Mouse (Mus musculus): ENCODE data around the gene Fkbp15. TPM values are rescaled to one million over a fixed set of nuclear protein-coding genes. Genes with fewer than 3 reads are reported as not detected.
A peak's percentile ranks its signal among the peaks of the same experiment; 100 is the strongest.
"Not testable (repeated sequence)": the region's sequence is repeated elsewhere in the genome, so short reads cannot be mapped to it uniquely, and the experiment has no call there.

Fkbp15 gene
- total RNA-seq, 1 experiment from 2014 or later: 60.2 TPM

DNA sequence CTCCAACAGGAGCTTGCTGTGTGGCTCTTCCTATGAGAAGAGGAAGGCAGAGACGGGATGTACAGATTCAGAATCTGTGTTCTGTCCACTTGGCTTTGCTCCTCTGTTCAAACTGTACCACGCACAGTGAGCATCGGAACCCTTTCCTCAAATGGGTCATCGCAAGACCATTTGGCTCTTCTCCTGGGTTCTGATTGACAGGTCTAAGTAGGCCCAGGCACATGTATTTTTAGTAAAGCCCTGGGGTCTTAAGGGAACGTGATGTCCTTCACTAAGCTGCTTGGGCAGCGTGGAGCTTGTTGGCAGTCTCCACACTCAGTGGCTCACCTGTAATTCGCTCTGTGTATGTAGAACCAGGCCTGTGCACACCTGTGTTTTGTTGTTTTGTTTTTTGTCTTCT, 71.1 kb downstream of the Fkbp15 start:
- ATAC-seq (replicated peaks; ENCODE audit: low read depth, poor library complexity, severe bottlenecking): no peak

DNA sequence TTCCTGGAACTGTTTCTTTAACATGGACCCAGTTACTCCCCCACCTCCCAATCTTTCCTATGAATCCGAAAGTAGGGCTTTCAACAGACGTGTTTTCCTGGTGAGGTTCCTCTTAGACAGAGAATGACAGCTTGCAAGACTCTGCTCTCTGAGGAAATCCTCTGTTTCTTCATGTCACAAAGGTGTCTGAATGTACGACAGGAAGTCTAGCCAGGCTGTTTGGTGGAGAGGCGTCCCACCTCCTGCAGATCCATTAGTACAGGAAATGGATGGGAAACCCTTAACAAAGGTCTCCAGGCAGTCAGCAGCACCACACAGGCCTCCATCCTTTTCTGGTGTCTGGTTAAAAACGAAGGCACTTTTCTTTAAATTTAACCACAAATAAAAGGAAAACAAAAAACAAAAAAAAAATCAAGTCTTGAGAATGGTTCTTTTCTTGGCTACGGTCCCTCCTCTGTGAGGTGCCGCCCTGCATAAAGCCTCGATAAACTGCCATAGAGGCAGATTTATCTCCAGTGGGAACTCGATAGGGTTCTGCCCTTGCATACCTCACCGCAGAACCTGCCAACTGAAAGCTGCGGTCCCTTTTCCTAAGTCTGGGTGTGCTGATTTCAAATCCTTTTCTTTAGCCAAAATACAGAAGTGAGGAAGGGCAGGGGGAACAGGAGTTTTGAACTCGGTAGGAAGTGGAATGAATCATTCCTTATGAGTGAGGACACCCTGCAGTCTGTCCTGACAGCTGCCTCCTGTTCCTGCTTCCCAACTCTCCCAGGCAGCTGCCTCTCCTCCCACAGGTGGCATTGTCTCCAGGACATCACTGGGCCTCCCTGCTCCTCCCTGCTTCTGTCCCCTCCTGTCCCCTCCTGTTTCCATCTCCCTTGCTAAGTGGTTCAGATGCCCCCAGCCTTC, 73.1 kb downstream of the Fkbp15 start:
- peak; percentile 40 for ATAC-seq (replicated peaks; ENCODE audit: low read depth, poor library complexity, severe bottlenecking)

DNA sequence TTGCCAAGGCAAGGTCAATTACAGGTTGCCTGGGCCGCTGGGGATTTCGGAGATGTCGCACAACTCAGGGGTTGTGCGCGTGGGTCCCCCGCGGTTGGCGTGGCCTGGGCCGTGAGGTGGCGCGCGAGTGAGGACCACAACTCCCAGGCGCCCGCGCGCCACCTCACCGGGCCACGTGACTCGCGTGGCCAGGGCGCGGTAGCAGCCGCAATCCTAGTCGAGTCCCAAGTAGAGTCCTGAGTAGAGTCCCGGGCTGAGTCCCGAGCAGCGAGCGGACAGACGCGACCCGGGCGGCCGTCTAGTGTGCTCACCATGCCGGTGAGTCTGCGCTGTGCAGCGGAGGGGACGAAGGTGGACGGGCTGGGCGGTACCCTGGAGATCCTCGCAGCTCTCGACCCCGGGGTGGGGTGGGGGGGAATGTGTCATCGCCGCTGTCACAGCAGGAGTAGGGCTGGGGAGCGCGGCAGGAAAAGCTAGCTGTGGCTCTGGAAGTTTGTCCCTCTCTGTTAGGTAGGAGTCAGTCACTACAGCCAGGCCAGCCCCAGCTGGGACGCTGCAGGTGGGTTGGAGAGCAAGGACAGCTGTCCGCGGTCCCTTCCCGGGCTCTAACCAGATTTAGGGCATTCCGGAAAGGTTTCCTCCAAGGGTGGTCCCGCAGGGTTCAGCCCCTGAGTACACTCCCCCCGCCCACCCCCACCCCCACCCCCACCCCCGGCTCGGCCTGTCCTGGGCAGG, 73.9 kb downstream of the Fkbp15 start:
- ATAC-seq (replicated peaks; ENCODE audit: low read depth, poor library complexity, severe bottlenecking): peak; percentile 53

DNA sequence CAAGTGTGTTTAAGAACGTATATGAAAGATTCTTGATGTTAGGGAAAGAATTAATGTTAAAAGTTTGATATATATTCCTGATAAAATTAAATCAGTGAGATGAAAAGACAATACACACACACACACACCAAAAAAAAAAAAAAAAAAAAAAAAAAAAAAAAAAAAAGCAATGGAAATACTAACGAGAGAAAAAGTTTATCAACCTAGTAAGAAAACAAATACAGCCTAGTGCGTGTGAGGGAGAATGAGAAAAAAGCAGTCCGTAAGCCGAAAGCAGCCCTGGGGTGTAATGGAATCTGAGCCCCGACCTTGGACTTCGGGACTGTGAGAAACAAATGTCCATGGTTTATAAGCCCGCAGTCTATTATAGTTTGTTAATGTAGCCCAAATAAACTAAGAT, 74.8 kb downstream of the Fkbp15 start:
- ATAC-seq (replicated peaks; ENCODE audit: low read depth, poor library complexity, severe bottlenecking): no peak

DNA sequence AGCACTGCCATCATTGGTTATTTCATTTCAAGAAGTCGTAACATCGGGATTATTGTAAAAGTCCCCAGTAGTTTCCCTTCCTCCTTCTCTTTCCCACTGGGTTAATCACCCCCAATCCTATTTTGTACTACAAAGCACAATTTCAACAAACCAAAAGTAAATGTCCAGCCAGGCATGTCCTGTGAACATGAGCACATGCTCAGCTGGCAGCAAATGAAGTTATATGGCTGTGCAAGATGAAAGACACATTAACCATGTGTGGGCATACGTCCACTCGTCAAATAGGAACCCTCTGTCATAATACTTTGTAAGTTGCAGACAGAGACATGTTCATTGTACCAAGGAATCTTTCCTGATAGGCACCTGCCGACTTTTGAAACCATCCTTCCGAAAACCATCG, 77.4 kb downstream of the Fkbp15 start:
- no peak for ATAC-seq (replicated peaks; ENCODE audit: low read depth, poor library complexity, severe bottlenecking)

DNA sequence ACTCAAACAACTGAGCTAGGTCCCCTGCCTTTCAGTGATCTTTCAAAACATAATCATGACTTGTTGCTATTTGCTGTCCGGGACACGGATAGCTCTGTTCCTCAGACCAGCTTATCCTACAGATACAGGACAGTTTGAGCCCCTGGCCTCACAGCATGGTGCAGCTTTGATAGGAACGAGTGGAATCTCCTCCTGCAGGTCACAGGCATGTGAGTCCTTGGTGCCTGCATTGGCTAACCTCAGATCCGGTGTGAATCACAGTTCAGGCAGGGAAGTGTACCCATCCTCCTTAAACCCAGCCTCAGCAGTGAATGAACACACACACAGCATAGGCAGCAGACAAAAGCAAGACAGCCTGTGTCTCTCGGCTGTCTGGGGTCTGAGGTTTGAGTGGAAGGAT, 79.0 kb downstream of the Fkbp15 start:
- no peak for ATAC-seq (replicated peaks; ENCODE audit: low read depth, poor library complexity, severe bottlenecking)

DNA sequence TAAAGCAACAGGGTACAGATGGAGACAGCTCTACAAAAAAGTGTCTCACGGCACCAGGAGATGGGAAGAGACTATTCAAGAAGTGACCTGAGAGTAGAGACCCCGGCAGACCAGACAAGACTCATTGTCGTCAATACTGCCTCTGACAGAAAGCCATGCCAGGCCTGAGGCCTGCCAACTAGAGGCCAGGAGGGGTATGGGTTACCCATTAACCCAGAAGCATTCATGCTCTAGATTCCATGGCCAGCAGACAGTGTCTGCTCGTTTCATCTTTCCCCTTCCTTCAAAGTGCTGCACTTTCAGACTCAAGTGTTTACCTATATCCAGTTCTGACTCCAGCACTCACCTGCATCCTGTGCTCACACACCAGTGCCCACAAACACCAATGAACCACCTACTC, 82.3 kb downstream of the Fkbp15 start:
- ATAC-seq (replicated peaks; ENCODE audit: low read depth, poor library complexity, severe bottlenecking): no peak

DNA sequence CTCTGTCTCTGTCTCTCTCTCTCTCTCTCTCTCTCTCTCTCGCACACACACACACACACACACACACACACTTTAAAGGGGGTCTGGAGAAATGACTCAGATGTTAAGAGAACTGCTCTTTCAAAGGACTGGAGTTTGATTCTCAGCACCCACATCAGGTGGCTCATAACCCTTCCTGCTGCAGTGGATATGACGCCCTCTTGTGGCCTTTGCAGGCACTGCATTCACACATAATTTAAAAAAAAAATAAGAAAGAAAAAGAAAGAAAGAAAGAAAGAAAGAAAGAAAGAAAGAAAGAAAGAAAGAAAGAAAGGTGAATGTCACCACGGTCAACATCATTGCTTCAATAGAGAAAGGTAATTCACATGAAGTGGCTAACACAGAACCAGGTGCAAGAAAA, 83.1 kb downstream of the Fkbp15 start:
- ATAC-seq (replicated peaks; ENCODE audit: low read depth, poor library complexity, severe bottlenecking): no peak

DNA sequence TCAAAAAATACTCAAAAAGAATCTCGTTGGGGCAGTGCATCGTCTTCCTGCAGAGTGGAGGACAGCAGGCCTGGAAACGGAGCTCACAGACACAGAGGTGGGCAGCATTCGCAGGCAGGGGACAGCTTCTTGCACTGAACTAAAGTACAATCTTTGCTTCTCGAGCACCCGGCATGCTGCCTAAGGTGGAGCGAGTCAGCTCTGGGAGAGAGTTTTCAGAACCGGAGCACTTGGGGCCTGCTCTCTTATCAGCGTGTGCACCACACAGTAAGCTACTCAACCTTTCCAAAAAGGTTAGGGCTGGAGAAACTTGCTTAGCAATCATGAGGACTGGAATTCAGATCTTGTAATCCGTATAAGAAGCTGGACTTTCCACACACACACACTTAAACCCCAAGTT, 83.7 kb downstream of the Fkbp15 start:
- no peak for ATAC-seq (replicated peaks; ENCODE audit: low read depth, poor library complexity, severe bottlenecking)

DNA sequence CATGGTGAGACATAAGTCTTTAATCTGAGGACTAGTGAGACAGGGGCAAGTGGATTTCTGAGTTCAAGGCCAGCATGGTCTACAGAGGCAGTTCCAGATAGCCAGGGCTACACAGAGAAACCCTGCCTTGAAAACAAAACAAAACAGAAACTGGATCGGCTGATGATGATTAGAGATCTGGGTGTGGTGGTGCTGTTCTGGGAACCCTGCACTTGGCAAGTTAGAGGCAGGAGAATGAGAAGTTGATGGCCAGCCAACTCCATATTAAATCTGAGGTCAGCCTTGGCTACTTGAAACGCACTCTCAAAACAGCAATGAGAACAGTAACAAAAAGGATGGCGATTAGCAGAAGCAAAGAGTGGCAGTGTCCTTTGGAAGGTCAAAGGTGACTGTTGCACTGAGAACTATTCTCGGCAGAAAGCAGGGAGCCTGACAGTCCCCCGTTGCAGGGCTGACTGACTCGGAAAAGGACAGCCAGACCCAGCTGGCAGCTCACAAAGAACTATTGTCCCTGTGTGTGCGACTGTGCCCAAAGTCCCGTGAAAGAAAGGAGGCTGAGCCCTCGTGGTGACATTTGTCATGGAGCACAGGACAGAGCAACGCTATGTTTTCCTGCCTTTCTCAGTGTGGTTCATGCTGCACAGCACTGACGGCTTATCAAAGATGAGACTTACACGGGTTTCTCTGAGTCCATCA, 85.4 kb downstream of the Fkbp15 start:
- ATAC-seq (replicated peaks; ENCODE audit: low read depth, poor library complexity, severe bottlenecking): no peak

DNA sequence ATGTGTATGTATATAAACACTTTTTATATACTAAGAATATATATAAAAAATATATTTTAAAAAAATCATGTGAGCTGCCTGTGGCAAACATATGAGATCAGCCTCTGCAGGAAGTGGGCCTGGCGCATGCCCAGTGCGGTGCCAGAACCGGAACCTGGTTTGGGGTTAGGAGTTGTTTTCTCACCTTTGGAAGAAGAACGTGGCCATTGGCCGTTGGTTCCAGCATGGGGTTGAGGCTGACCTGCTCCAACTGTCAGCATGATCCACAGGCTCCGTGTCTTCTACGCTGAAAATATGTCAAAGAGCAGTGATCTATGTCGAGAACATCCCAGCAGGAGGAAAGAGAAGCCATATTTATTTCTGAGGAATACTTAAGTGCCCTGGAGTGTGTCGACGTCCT, 86.4 kb downstream of the Fkbp15 start:
- no peak for ATAC-seq (replicated peaks; ENCODE audit: low read depth, poor library complexity, severe bottlenecking)

DNA sequence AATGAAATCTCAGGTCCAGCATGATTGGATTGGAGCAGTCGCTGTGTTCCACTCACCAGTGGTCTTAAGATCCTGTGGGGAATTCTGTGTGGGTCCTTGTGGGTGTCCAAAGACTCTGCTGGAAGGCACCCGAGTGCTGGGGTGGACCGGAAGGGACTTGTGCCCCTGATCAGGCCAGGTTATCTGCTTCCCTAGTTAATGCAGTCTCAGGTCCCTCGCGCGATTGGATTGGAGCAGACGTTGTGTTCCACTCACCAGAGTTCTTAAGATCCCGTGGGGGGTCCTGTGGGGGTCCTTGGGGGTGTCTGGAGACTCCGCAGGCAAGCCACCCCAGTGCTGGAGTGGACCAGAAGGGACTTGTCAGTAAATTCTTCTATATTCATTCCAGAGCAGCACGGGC, 87.7 kb downstream of the Fkbp15 start:
- no peak for ATAC-seq (replicated peaks; ENCODE audit: low read depth, poor library complexity, severe bottlenecking)

DNA sequence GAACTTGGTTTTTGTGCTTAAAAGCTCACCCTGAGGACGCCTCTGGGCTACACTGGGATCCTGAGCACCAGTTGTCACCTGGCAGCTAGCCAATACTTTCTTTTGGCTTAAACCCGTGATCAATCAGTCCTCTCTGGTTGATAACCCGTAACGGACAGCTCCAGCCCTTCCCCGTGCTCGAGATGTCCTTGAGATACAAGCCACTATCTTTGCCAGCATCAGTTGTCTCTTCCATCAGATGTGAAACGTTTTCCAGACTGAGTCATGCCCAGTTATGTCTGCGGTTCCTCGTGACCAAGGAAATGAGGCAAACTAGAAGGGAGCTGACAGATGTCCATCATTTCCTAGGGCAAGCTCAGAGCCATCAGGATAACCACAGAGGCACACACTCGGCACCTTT, 93.2 kb downstream of the Fkbp15 start:
- no peak for ATAC-seq (replicated peaks; ENCODE audit: low read depth, poor library complexity, severe bottlenecking)

DNA sequence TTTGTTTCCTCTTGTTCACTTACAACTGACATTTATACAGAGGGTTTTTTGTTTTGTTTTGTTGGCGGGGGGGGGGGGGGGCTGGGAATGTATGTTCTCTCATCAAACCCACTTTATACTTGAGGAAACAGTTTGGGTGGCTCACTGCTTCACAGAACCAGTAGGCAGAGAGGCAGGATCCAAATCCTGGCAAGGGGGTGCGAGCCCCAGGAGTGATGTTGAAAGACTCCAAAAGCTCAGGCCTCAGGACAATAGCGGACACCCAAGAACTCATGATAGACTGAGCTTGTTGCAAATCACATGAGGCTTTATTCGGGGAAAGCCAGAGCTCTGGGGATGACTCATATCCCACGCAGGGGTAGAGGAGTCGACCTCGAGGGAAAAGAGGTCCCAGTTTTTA, 94.3 kb downstream of the Fkbp15 start:
- not testable (repeated sequence) for ATAC-seq (replicated peaks; ENCODE audit: low read depth, poor library complexity, severe bottlenecking)

DNA sequence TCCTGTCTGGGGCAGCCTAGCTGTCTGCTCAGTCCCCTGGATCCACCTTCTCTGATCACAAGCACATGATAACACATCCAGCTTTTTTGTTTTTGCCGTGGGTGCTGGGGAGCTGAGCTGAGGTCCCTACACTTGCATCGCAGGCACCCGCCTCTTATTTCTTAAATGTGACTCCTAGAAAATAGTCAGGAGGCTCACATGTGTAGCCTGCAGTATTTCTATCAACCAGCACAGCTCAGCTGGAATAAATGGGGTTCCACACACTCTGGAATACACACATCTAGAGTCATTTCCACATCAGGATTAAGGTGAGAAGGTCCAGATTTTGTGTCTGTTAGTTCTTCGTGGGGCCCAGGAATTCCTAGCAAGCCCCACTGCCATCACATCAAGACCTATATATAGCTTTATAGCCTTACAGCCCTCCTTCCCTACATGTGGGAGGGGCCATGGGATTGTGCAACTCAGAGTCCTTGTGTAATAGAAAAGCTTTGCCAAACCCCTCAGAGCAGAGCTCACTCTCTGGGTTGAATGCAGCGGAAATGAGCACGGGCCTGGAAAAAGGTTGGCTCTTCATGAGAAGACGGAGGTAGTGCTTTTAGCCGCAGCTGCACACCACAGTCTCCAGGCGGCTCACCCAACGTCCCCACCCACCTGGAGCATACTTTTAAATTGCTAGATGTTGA, 95.1 kb downstream of the Fkbp15 start:
- ATAC-seq (replicated peaks; ENCODE audit: low read depth, poor library complexity, severe bottlenecking): peak; percentile 95

DNA sequence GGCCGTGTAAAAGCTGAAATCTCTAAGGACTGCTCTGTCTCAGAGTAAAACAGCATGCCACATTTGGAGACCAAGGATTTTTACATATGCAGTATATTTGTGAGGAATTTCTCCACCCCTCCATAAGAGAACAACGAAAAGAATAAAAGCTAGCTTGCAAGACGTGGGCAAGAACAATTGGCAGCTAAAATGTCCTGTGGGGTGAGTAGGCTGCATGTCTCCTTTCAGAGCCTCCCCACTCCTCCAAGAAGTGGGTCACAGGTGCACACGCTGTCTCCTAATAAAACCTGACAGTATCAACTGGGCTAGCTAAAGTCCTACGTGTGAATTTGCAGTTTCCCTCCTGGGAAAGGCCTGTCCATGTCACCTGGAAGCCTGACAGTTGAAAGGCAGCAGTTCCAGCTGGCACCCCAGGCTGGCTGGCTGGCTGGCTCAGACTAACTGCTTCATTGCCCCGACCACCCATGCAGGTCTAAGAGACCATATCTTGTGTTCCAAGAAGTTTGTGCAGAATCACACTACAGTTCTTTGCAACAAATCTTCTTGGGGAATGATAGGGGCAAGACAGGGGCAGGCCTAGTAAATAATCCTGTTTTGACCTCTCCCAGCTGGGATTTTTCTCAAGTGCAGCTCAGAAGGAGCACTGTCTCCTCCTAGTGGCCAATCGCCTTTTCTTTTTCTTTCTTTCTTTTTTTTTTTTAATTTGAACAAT, 97.1 kb downstream of the Fkbp15 start:
- no peak for ATAC-seq (replicated peaks; ENCODE audit: low read depth, poor library complexity, severe bottlenecking)

DNA sequence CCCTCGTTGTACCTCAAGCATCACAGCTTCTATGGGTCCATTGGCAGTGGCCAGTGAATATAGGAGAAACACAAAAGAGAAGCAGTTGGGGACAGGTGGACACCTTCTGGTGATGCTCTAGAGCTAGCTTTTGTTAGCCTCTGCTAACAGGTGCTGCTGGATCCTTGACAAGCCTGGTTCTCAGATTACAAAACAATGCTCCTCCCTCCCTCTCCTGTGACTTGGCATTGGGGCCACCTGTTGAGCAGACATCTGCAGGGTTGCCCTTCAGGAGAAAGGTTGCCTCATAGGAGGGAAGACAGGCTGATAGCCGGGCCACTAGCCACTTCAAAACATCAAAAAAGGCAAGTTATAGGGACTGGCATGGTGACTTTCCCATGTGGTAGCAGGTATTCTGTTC, 98.1 kb downstream of the Fkbp15 start, which contains the start of gene Slc31a2:
Slc31a2 (plus strand) TSS at position 287 of the 400 bp plus-strand sequence.
- no peak for ATAC-seq (replicated peaks; ENCODE audit: low read depth, poor library complexity, severe bottlenecking)

DNA sequence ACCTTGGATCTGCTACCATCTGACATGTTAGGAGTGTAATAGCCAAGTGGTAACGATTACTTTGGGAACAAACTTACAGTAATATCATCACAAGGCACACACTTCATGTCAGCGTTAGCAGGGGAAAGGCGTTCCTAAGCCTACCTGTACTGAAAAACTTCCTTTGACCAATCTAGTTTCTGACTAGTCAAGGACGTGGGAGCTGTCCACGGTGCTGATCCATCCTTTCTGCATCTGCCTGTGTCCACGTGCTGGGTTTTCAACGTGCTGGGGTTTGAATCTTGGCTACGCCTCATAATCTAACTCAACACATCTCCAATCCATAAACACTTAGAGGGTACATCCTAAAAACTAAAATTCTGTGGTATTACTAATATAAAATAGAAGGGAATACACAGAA, 103.4 kb downstream of the Fkbp15 start:
- peak; percentile 62 for ATAC-seq (replicated peaks; ENCODE audit: low read depth, poor library complexity, severe bottlenecking)

DNA sequence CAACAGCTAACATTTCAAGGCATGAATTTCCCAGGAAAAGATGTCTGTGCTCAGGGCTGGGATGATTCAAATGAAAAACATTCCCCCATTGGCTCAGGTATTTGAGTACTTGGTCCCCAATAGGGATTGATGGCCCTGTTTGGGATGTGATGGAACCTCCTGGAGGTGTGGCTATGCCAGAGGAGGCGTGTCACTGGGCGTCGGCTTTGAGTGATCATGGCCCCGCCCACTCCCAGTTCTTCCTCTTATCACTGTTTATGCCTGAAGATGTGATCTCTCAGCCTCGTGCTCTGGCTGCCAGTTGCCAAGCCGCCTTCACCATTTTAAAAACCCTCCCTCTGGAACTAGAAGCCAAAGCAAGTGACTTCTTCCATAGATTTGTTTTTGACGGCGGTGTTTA, 105.8 kb downstream of the Fkbp15 start:
- no peak for ATAC-seq (replicated peaks; ENCODE audit: low read depth, poor library complexity, severe bottlenecking)

DNA sequence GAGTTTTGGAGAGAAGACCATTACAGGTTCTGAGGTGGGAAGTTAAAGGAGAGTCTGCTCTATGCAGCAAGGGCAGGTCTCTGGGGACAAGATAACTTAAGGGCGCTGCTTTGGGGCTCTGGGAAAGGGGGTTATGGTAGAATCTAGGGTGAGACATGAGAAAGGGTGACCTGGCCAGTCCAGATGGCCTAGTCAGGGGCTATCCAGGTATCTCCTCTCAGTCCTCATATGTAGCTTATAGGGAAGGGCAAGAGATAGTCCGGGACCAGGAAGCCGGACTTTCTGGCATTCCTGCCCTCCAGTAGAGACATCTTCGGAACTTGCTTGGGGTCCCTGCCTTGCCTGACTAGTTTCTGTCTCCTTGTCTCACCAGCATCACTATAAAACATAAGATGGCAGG, 108.6 kb downstream of the Fkbp15 start:
- ATAC-seq (replicated peaks; ENCODE audit: low read depth, poor library complexity, severe bottlenecking): no peak
